Mouse (Mus musculus): ENCODE measurements around the gene Hoxc8. TPM values are rescaled to one million over a fixed set of nuclear protein-coding genes. Genes with fewer than 3 reads are reported as not detected.

Gene Hoxc8
- polyA plus RNA-seq, 1 experiment from 2014 or later: 4.5 TPM

- WGBS: 3% methylated on average over 28 of the region's 28 CpGs
- no peak overlapping the region for H3K9ac ChIP-seq (ENCODE audit: low read depth, low read length)
- H3K27me3 ChIP-seq (replicated peaks; ENCODE audit: control insufficient read depth, insufficient read depth, low read length): peaks cover 85% of the 10 kb centered on the region
Measured at GRCm38 (mm10) chr15:102963671-102964640, 26.5 kb upstream of the Hoxc8 start.

GRCm38 (mm10) chr15:102965003-102965891, 25.2 kb upstream of the Hoxc8 start:
- H3K36me3 ChIP-seq (ENCODE audit: control insufficient read depth, insufficient read depth, low read length): no peaks in the 10 kb centered on the region
- no peaks in the 10 kb centered on the region for H3K9me3 ChIP-seq (ENCODE audit: control insufficient read depth, low read length)
- ATAC-seq: no peak
- no peak overlapping the region for H3K4me3 ChIP-seq (ENCODE audit: low read length)
- 8% methylated on average over 26 of the region's 26 CpGs for WGBS
- peaks cover 6% of the 10 kb centered on the region; the same call in 1 of the 2 replicates for H3K4me1 ChIP-seq (ENCODE audit: control insufficient read depth, insufficient read depth, low read length)
- peaks cover 88% of the 10 kb centered on the region for H3K27me3 ChIP-seq (replicated peaks; ENCODE audit: control insufficient read depth, insufficient read depth, low read length)
- no peak overlapping the region for H3K9ac ChIP-seq (ENCODE audit: low read depth, low read length)
- no peak overlapping the region for H3K4me2 ChIP-seq (ENCODE audit: low read depth, low read length)
- no peak overlapping the region for H3K27ac ChIP-seq (ENCODE audit: low read length)

More at GRCm38 (mm10) chr15:102963671-102964640, 26.5 kb upstream of the Hoxc8 start:
- Histone ChIP-seq H3K4me1 (ENCODE audit: control insufficient read depth, insufficient read depth, low read length) (peaks cover 10% of the 10 kb centered on the region; the same call in 1 of the 2 replicates), H3K9me3 (ENCODE audit: control insufficient read depth, low read length) (no peaks in the 10 kb centered on the region), H3K4me3 (ENCODE audit: low read length) (no peak overlapping the region), H3K36me3 (ENCODE audit: control insufficient read depth, insufficient read depth, low read length) (no peaks in the 10 kb centered on the region), H3K27ac (ENCODE audit: low read length) (no peak overlapping the region), H3K4me2 (ENCODE audit: low read depth, low read length) (no peak overlapping the region)
- ATAC-seq: no peak

DNA sequence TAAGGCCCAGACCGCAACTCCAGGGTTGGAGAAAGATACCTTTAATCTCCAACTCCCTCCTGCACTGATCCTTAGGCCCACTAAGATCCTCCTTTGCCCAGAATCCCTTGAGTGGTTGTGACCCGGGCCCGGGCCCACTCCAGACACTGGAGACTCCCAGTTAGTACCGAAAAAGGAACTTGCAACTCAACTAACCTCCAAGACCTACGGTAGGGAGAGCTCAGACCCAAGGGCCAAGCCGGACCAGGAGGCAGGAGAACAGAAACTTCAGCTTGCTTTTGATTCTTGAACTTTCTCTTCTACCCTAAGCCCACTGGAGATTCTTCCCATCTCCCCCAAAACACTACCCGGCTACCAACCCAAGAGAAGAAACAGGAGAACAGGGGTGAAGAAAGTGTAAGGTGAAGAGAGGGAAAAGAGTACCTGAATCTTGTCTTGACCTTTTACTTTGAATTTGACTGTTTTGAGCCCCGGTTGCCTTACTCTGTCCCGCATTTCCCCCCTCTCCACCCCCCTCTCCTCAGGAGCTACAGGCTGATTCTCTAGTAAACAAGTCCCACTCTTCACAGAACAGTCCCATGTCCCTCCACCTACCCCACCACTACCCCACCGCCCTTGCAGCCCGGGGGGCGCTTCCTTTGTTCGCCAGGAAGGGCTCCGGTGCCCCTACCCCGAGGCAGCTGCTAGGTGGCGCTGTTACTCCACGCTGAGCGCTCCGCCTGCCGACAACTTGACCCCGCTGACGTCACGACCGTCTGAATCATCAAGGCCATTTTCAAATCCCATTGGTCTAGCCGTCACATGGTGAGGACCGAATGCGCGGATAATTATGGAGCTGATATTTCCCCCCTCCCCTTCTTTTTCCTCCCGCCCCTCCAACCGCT, 24.3 kb upstream of the Hoxc8 start:
- no peak overlapping the region for H3K9ac ChIP-seq (ENCODE audit: low read depth, low read length)
- ATAC-seq: peak; percentile 70

DNA sequence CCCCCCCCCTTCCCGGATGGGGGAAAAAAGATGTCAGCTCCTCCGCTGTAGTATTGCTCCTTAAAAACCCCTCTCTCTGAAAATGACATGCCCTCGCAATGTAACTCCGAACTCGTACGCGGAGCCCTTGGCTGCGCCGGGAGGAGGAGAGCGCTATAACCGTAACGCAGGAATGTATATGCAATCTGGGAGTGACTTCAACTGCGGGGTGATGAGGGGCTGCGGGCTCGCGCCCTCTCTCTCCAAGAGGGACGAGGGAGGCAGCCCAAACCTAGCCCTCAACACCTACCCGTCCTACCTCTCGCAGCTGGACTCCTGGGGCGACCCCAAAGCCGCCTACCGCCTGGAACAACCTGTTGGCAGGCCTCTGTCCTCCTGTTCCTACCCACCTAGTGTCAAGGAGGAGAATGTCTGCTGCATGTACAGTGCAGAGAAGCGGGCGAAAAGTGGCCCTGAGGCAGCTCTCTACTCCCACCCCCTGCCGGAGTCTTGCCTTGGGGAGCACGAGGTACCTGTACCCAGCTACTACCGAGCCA, 23.6 kb upstream of the Hoxc8 start, which contains the start of gene Hoxc10:
Hoxc10 (plus strand) TSS at position 21 of the 536 bp plus-strand sequence.
- H3K27ac ChIP-seq (ENCODE audit: low read length): no peak within 1 kb of the TSS
- ATAC-seq: peak; percentile 41; the same call in 1 of the 2 replicates
- H3K36me3 ChIP-seq (ENCODE audit: control insufficient read depth, insufficient read depth, low read length): no peaks in the 10 kb centered on the region
- peaks cover 86% of the 10 kb centered on the region for H3K27me3 ChIP-seq (replicated peaks; ENCODE audit: control insufficient read depth, insufficient read depth, low read length)
- H3K4me2 ChIP-seq (ENCODE audit: low read depth, low read length): peak within 1 kb of the TSS; percentile 31; the same call in 1 of the 2 replicates
- H3K9me3 ChIP-seq (ENCODE audit: control insufficient read depth, low read length): no peaks in the 10 kb centered on the region
- no peak within 1 kb of the TSS for H3K9ac ChIP-seq (ENCODE audit: low read depth, low read length)
- H3K4me1 ChIP-seq (ENCODE audit: control insufficient read depth, insufficient read depth, low read length): 0 out of 2 replicates have a peak, but pooled peaks cover 4% of the 10 kb centered on the region
- H3K4me3 ChIP-seq (ENCODE audit: low read length): peak within 1 kb of the TSS; percentile 31
- 2% methylated on average over 27 of the region's 27 CpGs for WGBS

More for the DNA sequence above, 24.3 kb upstream of the Hoxc8 start:
- peaks cover 87% of the 10 kb centered on the region for H3K27me3 ChIP-seq (replicated peaks; ENCODE audit: control insufficient read depth, insufficient read depth, low read length)
- peak overlapping the region; percentile 31; the same call in 1 of the 2 replicates for H3K4me2 ChIP-seq (ENCODE audit: low read depth, low read length)
- H3K27ac ChIP-seq (ENCODE audit: low read length): no peak overlapping the region
- H3K9me3 ChIP-seq (ENCODE audit: control insufficient read depth, low read length): no peaks in the 10 kb centered on the region
- H3K36me3 ChIP-seq (ENCODE audit: control insufficient read depth, insufficient read depth, low read length): no peaks in the 10 kb centered on the region
- peak overlapping the region; percentile 31; the same call in 1 of the 2 replicates for H3K4me3 ChIP-seq (ENCODE audit: low read length)
- 0 out of 2 replicates have a peak, but pooled peaks cover 4% of the 10 kb centered on the region for H3K4me1 ChIP-seq (ENCODE audit: control insufficient read depth, insufficient read depth, low read length)
- 4% methylated on average over 29 of the region's 30 CpGs for WGBS

DNA sequence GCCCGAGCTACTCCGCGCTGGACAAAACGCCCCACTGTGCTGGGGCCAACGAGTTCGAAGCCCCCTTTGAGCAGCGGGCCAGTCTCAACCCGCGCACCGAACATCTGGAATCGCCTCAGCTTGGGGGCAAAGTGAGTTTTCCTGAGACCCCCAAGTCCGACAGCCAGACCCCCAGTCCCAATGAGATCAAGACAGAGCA, 23.2 kb upstream of the Hoxc8 start, which contains the start of gene Hoxc5:
Hoxc5 (plus strand) TSS at position 132 of the 199 bp plus-strand sequence.
- no peak within 1 kb of the TSS for H3K9ac ChIP-seq (ENCODE audit: low read depth, low read length)
- ATAC-seq: no peak
- H3K4me1 ChIP-seq (ENCODE audit: control insufficient read depth, insufficient read depth, low read length): 0 out of 2 replicates have a peak, but pooled peaks cover 4% of the 10 kb centered on the region
- peaks cover 88% of the 10 kb centered on the region for H3K27me3 ChIP-seq (replicated peaks; ENCODE audit: control insufficient read depth, insufficient read depth, low read length)
- no peaks in the 10 kb centered on the region for H3K9me3 ChIP-seq (ENCODE audit: control insufficient read depth, low read length)
- H3K36me3 ChIP-seq (ENCODE audit: control insufficient read depth, insufficient read depth, low read length): no peaks in the 10 kb centered on the region
- H3K4me2 ChIP-seq (ENCODE audit: low read depth, low read length): peak within 1 kb of the TSS; percentile 31; the same call in 1 of the 2 replicates
- peak within 1 kb of the TSS; percentile 31 for H3K4me3 ChIP-seq (ENCODE audit: low read length)
- no peak within 1 kb of the TSS for H3K27ac ChIP-seq (ENCODE audit: low read length)
- 3% methylated on average over 12 of the region's 12 CpGs for WGBS

DNA sequence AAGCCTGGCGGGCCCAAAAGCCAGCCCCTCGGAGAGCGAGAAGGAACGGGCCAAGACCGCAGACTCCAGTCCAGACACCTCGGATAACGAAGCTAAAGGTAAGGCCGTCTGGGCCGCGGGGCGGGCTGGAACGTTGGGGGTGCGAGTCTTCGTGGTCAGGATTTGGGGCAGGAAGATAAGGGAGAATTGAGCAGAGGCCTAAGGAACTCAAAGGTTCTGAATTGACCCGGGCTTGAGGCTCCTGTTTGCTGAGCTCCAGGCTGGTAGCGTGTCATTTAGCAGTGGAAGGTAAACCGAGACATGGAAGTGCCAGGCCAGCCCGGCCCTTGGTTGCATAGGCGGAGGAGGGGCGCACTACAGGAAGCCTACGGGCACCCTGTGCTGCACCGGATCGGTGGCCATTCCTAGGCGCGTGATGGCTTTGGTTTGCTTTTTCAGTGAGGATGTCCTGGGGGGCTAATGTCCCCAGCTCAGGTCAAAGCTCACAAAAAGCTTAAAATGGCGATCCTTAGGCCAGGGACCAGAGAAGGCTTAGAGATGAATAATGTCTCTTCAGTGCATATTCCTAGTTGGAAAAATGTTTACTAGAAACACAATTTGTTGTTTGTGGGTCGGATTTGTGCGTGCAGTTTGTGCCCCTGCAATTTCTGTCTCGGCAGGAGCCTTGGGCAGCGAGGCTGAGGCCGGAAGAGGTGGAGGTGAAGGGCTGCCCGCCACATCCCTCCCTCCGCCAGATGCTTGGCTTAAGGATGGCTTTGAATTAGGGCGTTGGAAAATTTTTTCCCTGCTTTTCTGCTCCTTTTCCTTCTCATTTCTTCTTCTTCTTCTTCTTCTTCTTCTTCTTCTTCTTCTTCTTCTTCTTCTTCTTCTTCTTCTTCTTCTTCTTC, 22.7 kb upstream of the Hoxc8 start:
- no peak overlapping the region for H3K9ac ChIP-seq (ENCODE audit: low read depth, low read length)
- ATAC-seq: no peak

DNA sequence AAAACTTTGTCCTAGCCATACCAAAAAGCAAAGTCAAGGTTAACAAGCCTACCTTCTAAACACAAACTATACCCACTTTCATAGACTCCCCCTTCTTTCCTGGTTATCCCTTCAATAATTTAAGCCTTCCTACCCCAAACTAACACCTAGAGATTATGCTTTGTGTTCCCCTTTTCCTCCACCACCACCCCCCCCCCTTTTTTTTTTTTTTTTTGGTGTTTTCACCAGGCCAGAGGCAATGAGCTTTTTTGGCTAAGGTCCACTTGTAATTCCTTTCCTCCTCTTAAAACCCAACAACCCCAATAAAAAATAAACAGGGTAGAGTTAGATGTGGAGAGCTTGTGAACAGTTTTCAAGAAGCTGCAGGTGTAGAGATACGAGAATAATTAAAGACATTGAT, 21.1 kb upstream of the Hoxc8 start:
- peaks cover 92% of the 10 kb centered on the region for H3K27me3 ChIP-seq (replicated peaks; ENCODE audit: control insufficient read depth, insufficient read depth, low read length)
- H3K27ac ChIP-seq (ENCODE audit: low read length): no peak overlapping the region
- WGBS: 44% methylated on average over 1 of the region's 1 CpGs
- no peak overlapping the region for H3K4me2 ChIP-seq (ENCODE audit: low read depth, low read length)
- no peaks in the 10 kb centered on the region for H3K36me3 ChIP-seq (ENCODE audit: control insufficient read depth, insufficient read depth, low read length)
- ATAC-seq: no peak
- H3K4me1 ChIP-seq (ENCODE audit: control insufficient read depth, insufficient read depth, low read length): 0 out of 2 replicates have a peak, but pooled peaks cover 4% of the 10 kb centered on the region
- no peaks in the 10 kb centered on the region for H3K9me3 ChIP-seq (ENCODE audit: control insufficient read depth, low read length)
- no peak overlapping the region for H3K4me3 ChIP-seq (ENCODE audit: low read length)
- no peak overlapping the region for H3K9ac ChIP-seq (ENCODE audit: low read depth, low read length)

More for the DNA sequence above, 22.7 kb upstream of the Hoxc8 start:
- H3K36me3 ChIP-seq (ENCODE audit: control insufficient read depth, insufficient read depth, low read length): no peaks in the 10 kb centered on the region
- peak overlapping the region; percentile 31 for H3K4me3 ChIP-seq (ENCODE audit: low read length)
- H3K9me3 ChIP-seq (ENCODE audit: control insufficient read depth, low read length): no peaks in the 10 kb centered on the region
- no peak overlapping the region for H3K4me2 ChIP-seq (ENCODE audit: low read depth, low read length)
- 5% methylated on average over 34 of the region's 34 CpGs for WGBS
- no peak overlapping the region for H3K27ac ChIP-seq (ENCODE audit: low read length)
- H3K4me1 ChIP-seq (ENCODE audit: control insufficient read depth, insufficient read depth, low read length): 0 out of 2 replicates have a peak, but pooled peaks cover 4% of the 10 kb centered on the region
- H3K27me3 ChIP-seq (replicated peaks; ENCODE audit: control insufficient read depth, insufficient read depth, low read length): peaks cover 89% of the 10 kb centered on the region
